Mouse (Mus musculus): ENCODE measurements around the gene Ccdc141. TPM values are rescaled to one million over a fixed set of nuclear protein-coding genes. Genes with fewer than 3 reads are reported as not detected.
"Not testable (repeated sequence)": the region's sequence is repeated elsewhere in the genome, so short reads cannot be mapped to it uniquely, and the experiment has no call there.

Gene Ccdc141
- polyA plus RNA-seq, 1 experiment, result 43.2 TPM

DNA sequence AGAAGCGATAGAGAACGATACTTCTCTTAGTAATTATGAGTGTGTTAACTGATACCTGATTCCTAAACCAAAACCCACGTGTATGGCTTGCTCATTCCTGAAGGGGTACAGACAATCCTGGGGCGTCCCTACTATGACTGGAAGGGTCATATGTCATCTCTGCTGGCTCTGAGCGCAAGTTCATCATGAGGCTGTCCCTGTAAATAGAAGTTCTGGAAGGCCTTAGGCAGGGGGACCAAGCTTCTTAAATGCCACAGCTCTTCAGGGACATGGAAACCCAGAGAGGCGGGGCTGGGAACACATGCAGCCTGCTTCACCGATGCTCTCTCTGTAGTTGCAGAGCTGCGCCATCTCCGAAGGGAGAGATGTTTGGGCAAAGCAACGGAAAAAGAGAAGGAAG is 133.2 kb downstream of the Ccdc141 start:
- Histone ChIP-seq H3K27me3 (ENCODE audit: control insufficient read depth, insufficient read depth, insufficient read length) (no peaks in the 10 kb centered on the region), H3K4me3 (no peak overlapping the region), H3K4me2 (ENCODE audit: low read depth) (no peak overlapping the region), H3K36me3 (ENCODE audit: control insufficient read depth, insufficient read depth) (peaks cover 29% of the 10 kb centered on the region), H3ac (ENCODE audit: control insufficient read depth, insufficient read length) (no peak overlapping the region), H3K79me2 (ENCODE audit: control insufficient read depth, insufficient read depth) (no peaks in the 10 kb centered on the region)
- TF ChIP-seq MAX (IDR thresholded peaks at IDR 0.05; ENCODE audit: low read depth), result no peak
- TF ChIP-seq MYOG (IDR thresholded peaks at IDR 0.05; ENCODE audit: control insufficient read depth in 1 of 3, insufficient read depth in 1 of 3, insufficient read length in 2 of 3, low read depth in 2 of 3), result no peak
- TF ChIP-seq REST (IDR thresholded peaks at IDR 0.05; ENCODE audit: insufficient read depth, insufficient read length), result no peak
- TF ChIP-seq POLR2A (IDR thresholded peaks at IDR 0.05; ENCODE audit: insufficient read length, low read depth), result no peak
- no peak for TF ChIP-seq MYOD1 (IDR thresholded peaks at IDR 0.05; ENCODE audit: control insufficient read depth in 1 of 3, insufficient read length in 2 of 3, low read depth in 2 of 3)
- no peak for TF ChIP-seq E2F4 (IDR thresholded peaks at IDR 0.05; ENCODE audit: insufficient read depth)
- no peak for TF ChIP-seq TCF12 (IDR thresholded peaks at IDR 0.05; ENCODE audit: insufficient read depth, poor library complexity, severe bottlenecking)
- TF ChIP-seq USF1 (IDR thresholded peaks at IDR 0.05; ENCODE audit: low read depth), result no peak
- TF ChIP-seq SRF (IDR thresholded peaks at IDR 0.05; ENCODE audit: control insufficient read depth, insufficient read length, low read depth), result no peak
- TF ChIP-seq POLR2AphosphoS2 (IDR thresholded peaks at IDR 0.05; ENCODE audit: insufficient read length, low read depth), result no peak
- no peak for TF ChIP-seq TCF3 (IDR thresholded peaks at IDR 0.05; ENCODE audit: insufficient read length, low read depth)

- H3K36me3 ChIP-seq (ENCODE audit: control insufficient read depth, insufficient read depth), result peaks cover 13% of the 10 kb centered on the region
- peak overlapping the region; percentile 43 for H3K4me2 ChIP-seq (ENCODE audit: low read depth)
- TF ChIP-seq USF1 (IDR thresholded peaks at IDR 0.05; ENCODE audit: low read depth) (no peak), MYOD1 (IDR thresholded peaks at IDR 0.05; ENCODE audit: control insufficient read depth in 1 of 3, insufficient read length in 2 of 3, low read depth in 2 of 3) (peak; percentile 56 to 62 (median 62)), TCF12 (IDR thresholded peaks at IDR 0.05; ENCODE audit: insufficient read depth, poor library complexity, severe bottlenecking) (no peak), E2F4 (IDR thresholded peaks at IDR 0.05; ENCODE audit: insufficient read depth) (no peak), MYOG (IDR thresholded peaks at IDR 0.05; ENCODE audit: control insufficient read depth in 1 of 3, insufficient read depth in 1 of 3, insufficient read length in 2 of 3, low read depth in 2 of 3) (peak in 1 of 3 experiments; percentile 39)
Measured at GRCm38 (mm10) chr2:77034112-77034511, 136.3 kb downstream of the Ccdc141 start.

GRCm38 (mm10) chr2:77033322-77034060 is 136.9 kb downstream of the Ccdc141 start:
- H3K4me3 ChIP-seq, result no peak overlapping the region
- H3K36me3 ChIP-seq (ENCODE audit: control insufficient read depth, insufficient read depth), result peaks cover 18% of the 10 kb centered on the region
- no peaks in the 10 kb centered on the region for H3K79me2 ChIP-seq (ENCODE audit: control insufficient read depth, insufficient read depth)
- TF ChIP-seq USF1 (IDR thresholded peaks at IDR 0.05; ENCODE audit: low read depth) (no peak), MAX (IDR thresholded peaks at IDR 0.05; ENCODE audit: low read depth) (no peak), SRF (IDR thresholded peaks at IDR 0.05; ENCODE audit: control insufficient read depth, insufficient read length, low read depth) (no peak), CEBPB (IDR thresholded peaks at IDR 0.05; ENCODE audit: insufficient read depth, poor library complexity, severe bottlenecking) (no peak), TCF3 (IDR thresholded peaks at IDR 0.05; ENCODE audit: insufficient read length, low read depth) (no peak), MYOD1 (IDR thresholded peaks at IDR 0.05; ENCODE audit: control insufficient read depth in 1 of 3, insufficient read length in 2 of 3, low read depth in 2 of 3) (peak; percentile 77 to 88 (median 88)), MYOG (IDR thresholded peaks at IDR 0.05; ENCODE audit: control insufficient read depth in 1 of 3, insufficient read depth in 1 of 3, insufficient read length in 2 of 3, low read depth in 2 of 3) (peak in 2 of 3 experiments; percentile 74 to 89), POLR2A (IDR thresholded peaks at IDR 0.05; ENCODE audit: insufficient read length, low read depth) (no peak), REST (IDR thresholded peaks at IDR 0.05; ENCODE audit: insufficient read depth, insufficient read length) (no peak), TCF12 (IDR thresholded peaks at IDR 0.05; ENCODE audit: insufficient read depth, poor library complexity, severe bottlenecking) (peak; percentile 58), E2F4 (IDR thresholded peaks at IDR 0.05; ENCODE audit: insufficient read depth) (no peak), POLR2AphosphoS2 (IDR thresholded peaks at IDR 0.05; ENCODE audit: insufficient read length, low read depth) (no peak)
- no peak overlapping the region for H3ac ChIP-seq (ENCODE audit: control insufficient read depth, insufficient read length)
- H3K27me3 ChIP-seq (ENCODE audit: control insufficient read depth, insufficient read depth, insufficient read length), result no peaks in the 10 kb centered on the region
- peak overlapping the region; percentile 43 for H3K4me2 ChIP-seq (ENCODE audit: low read depth)

More at GRCm38 (mm10) chr2:77034112-77034511, 136.3 kb downstream of the Ccdc141 start:
- Histone ChIP-seq H3K79me2 (ENCODE audit: control insufficient read depth, insufficient read depth) (no peaks in the 10 kb centered on the region), H3ac (ENCODE audit: control insufficient read depth, insufficient read length) (no peak overlapping the region), H3K27me3 (ENCODE audit: control insufficient read depth, insufficient read depth, insufficient read length) (no peaks in the 10 kb centered on the region), H3K4me3 (no peak overlapping the region)

DNA sequence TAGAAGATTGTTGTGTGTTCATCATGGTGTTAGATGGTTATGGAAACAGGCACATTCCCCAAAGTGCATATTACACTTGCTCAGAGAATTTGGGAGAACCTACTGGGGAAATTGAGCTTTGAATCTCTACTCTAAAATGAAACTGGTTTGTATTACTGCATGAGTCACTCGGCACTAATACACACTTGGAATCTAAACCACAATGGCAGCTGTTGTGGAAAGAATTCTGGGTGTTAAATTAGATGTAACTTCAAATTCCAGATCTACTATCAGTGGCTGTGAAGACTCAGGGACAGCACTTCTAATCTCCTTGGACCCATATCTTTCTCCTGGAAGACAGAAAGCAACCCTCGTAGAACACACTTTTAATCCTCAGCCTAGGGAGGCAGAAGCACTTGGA is 149.8 kb downstream of the Ccdc141 start:
- Histone ChIP-seq H3ac (ENCODE audit: control insufficient read depth, insufficient read length) (no peak overlapping the region), H3K79me2 (ENCODE audit: control insufficient read depth, insufficient read depth) (no peaks in the 10 kb centered on the region), H3K27me3 (ENCODE audit: control insufficient read depth, insufficient read depth, insufficient read length) (no peaks in the 10 kb centered on the region), H3K4me3 (no peak overlapping the region), H3K36me3 (ENCODE audit: control insufficient read depth, insufficient read depth) (peaks cover 21% of the 10 kb centered on the region), H3K4me2 (ENCODE audit: low read depth) (peak overlapping the region; percentile 66)
- TF ChIP-seq USF1 (IDR thresholded peaks at IDR 0.05; ENCODE audit: low read depth) (no peak), MYOG (IDR thresholded peaks at IDR 0.05; ENCODE audit: control insufficient read depth in 1 of 3, insufficient read depth in 1 of 3, insufficient read length in 2 of 3, low read depth in 2 of 3) (peak in 1 of 3 experiments; percentile 73), TCF12 (IDR thresholded peaks at IDR 0.05; ENCODE audit: insufficient read depth, poor library complexity, severe bottlenecking) (peak; percentile 59), MYOD1 (IDR thresholded peaks at IDR 0.05; ENCODE audit: control insufficient read depth in 1 of 3, insufficient read length in 2 of 3, low read depth in 2 of 3) (peak in 2 of 3 experiments; percentile 31 to 67), MAX (IDR thresholded peaks at IDR 0.05; ENCODE audit: low read depth) (no peak)

DNA sequence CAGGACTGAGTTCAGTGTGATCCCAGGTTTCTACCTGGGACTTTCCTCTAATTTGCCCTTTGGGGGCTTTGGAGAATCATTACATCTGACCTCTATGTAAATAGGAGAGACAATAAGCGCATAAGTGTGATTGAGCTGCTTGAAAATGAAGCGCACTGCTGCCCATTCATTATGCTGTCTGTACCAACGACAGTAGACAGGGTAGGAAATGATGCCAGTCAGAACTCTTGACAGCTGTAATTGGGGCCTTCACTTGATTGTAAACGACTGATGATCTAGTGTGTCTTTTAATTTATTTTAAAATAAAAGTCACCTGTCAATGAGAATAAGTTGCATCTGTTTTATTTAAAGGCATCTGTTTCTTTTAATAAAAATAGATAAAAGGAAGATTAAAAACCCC is 152.7 kb downstream of the Ccdc141 start:
- Histone ChIP-seq H3K79me2 (ENCODE audit: control insufficient read depth, insufficient read depth) (no peaks in the 10 kb centered on the region), H3K4me3 (no peak overlapping the region), H3K4me2 (ENCODE audit: low read depth) (no peak overlapping the region), H3K27me3 (ENCODE audit: control insufficient read depth, insufficient read depth, insufficient read length) (no peaks in the 10 kb centered on the region), H3ac (ENCODE audit: control insufficient read depth, insufficient read length) (no peak overlapping the region), H3K36me3 (ENCODE audit: control insufficient read depth, insufficient read depth) (peaks cover 21% of the 10 kb centered on the region)
- TF ChIP-seq TCF12 (IDR thresholded peaks at IDR 0.05; ENCODE audit: insufficient read depth, poor library complexity, severe bottlenecking) (no peak), TCF3 (IDR thresholded peaks at IDR 0.05; ENCODE audit: insufficient read length, low read depth) (no peak), MYOD1 (IDR thresholded peaks at IDR 0.05; ENCODE audit: control insufficient read depth in 1 of 3, insufficient read length in 2 of 3, low read depth in 2 of 3) (no peak), SRF (IDR thresholded peaks at IDR 0.05; ENCODE audit: control insufficient read depth, insufficient read length, low read depth) (no peak), POLR2AphosphoS2 (IDR thresholded peaks at IDR 0.05; ENCODE audit: insufficient read length, low read depth) (no peak), USF1 (IDR thresholded peaks at IDR 0.05; ENCODE audit: low read depth) (no peak), E2F4 (IDR thresholded peaks at IDR 0.05; ENCODE audit: insufficient read depth) (no peak), REST (IDR thresholded peaks at IDR 0.05; ENCODE audit: insufficient read depth, insufficient read length) (no peak), MYOG (IDR thresholded peaks at IDR 0.05; ENCODE audit: control insufficient read depth in 1 of 3, insufficient read depth in 1 of 3, insufficient read length in 2 of 3, low read depth in 2 of 3) (no peak), POLR2A (IDR thresholded peaks at IDR 0.05; ENCODE audit: insufficient read length, low read depth) (no peak), MAX (IDR thresholded peaks at IDR 0.05; ENCODE audit: low read depth) (no peak), CEBPB (IDR thresholded peaks at IDR 0.05; ENCODE audit: insufficient read depth, poor library complexity, severe bottlenecking) (no peak)

GRCm38 (mm10) chr2:77013449-77013848 is 157.0 kb downstream of the Ccdc141 start:
- H3K4me3 ChIP-seq; H3ac ChIP-seq (ENCODE audit: control insufficient read depth, insufficient read length); H3K4me2 ChIP-seq (ENCODE audit: low read depth); H3K79me2 ChIP-seq (ENCODE audit: control insufficient read depth, insufficient read depth); H3K27me3 ChIP-seq (ENCODE audit: control insufficient read depth, insufficient read depth, insufficient read length): not testable (repeated sequence)
- peaks cover 25% of the 10 kb centered on the region for H3K36me3 ChIP-seq (ENCODE audit: control insufficient read depth, insufficient read depth)

Measured in myocyte (in vitro differentiated cells).